Mouse (Mus musculus) kidney, adult 18-20 months (tissue): ENCODE results near the gene Npr2.

ENCODE experiments used
- DNase-seq: peaks from one replicate; pipeline ENCODE4 v3.0.0; 2021

Gene Npr2

GRCm38 (mm10) chr4:43673703-43674102 is 42.0 kb downstream of the Npr2 start:
- DNase-seq, result no peak

GRCm38 (mm10) chr4:43674974-43675373 is 43.2 kb downstream of the Npr2 start:
- DNase-seq, result no peak

GRCm38 (mm10) chr4:43675608-43676007 is 43.9 kb downstream of the Npr2 start:
- no peak for DNase-seq

- no peak for DNase-seq
Measured at GRCm38 (mm10) chr4:43678541-43678940, 46.8 kb downstream of the Npr2 start.

GRCm38 (mm10) chr4:43679416-43680043 is 47.8 kb downstream of the Npr2 start:
- peak; percentile 28 for DNase-seq

- DNase-seq, result no peak
Measured at GRCm38 (mm10) chr4:43690021-43690420, 58.3 kb downstream of the Npr2 start.

GRCm38 (mm10) chr4:43691026-43691425 is 59.3 kb downstream of the Npr2 start:
- no peak for DNase-seq

- DNase-seq, result no peak
Measured at GRCm38 (mm10) chr4:43693806-43694241, 62.1 kb downstream of the Npr2 start.

GRCm38 (mm10) chr4:43694439-43695248 is 62.9 kb downstream of the Npr2 start:
- no peak for DNase-seq

- peak; percentile 46 for DNase-seq
Measured at GRCm38 (mm10) chr4:43695249-43695671, 63.5 kb downstream of the Npr2 start.

GRCm38 (mm10) chr4:43696561-43696960 is 64.8 kb downstream of the Npr2 start:
- no peak for DNase-seq

- no peak for DNase-seq
Measured at GRCm38 (mm10) chr4:43700707-43701106, 69.0 kb downstream of the Npr2 start, which contains the start of gene Olfr70. TSS of gene Olfr70 (minus strand) at chr4:43700807.
